Mouse (Mus musculus): ENCODE data around the gene Zfp839. TPM values are rescaled to one million over a fixed set of nuclear protein-coding genes. Genes with fewer than 3 reads are reported as not detected.

Zfp839 gene
- total and polyA plus RNA-seq, 2 experiments from 2014 or later = 2.8 to 7.0 TPM

DNA sequence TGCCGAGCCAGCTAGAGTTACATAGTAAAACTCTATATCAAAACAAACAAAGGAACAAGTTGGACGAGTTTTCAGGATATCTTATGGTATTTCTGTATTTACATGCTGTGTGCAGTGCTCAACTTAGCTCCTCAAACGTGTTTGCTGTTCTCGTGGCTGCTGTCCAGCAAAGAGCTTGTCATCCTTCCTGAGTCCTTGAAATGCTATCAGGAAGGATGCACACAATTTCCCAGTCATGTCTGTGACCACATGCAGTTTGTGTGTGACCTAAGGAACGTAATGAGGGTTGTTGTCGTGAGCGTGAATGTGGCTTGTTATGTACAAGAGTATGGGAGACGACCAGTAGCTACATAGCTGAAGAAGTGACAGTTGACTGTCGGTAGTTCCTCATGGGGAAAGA is 65.7 kb downstream of the Zfp839 start:
- 86% methylated on average over 9 of the region's 9 CpGs for WGBS
- no peak for DNase-seq (ENCODE audit: low spot score)
- Histone ChIP-seq H3K9me3 (ENCODE audit: low read length) (no peaks in the 10 kb centered on the region), H3K27ac (no peak overlapping the region), H3K27me3 (ENCODE audit: insufficient read depth, low read length) (no peaks in the 10 kb centered on the region), H3K4me1 (ENCODE audit: insufficient read depth, low read length) (no peaks in the 10 kb centered on the region), H3K4me3 (ENCODE audit: low read length) (no peak overlapping the region), H3K4me2 (ENCODE audit: low read depth, low read length) (no peak overlapping the region), H3K36me3 (ENCODE audit: insufficient read depth, low read length) (peaks cover 19% of the 10 kb centered on the region), H3K9ac (replicated peaks; ENCODE audit: low read length) (no peak overlapping the region)
- no peak for TF ChIP-seq CTCF (IDR thresholded peaks at IDR 0.05; ENCODE audit: low read depth)
- no peak for ATAC-seq

Other genes with a start within 250 kb of the Zfp839 start
- gene Dync1h1, start 248.8 kb upstream of the Zfp839 start, total RNA-seq (2014; rRNA removed) = 258 and 262 TPM in 2 replicates
- 50.6 and 57.6 TPM in 2 replicates for gene Dync1h1, start 248.8 kb upstream of the Zfp839 start, polyA plus RNA-seq (2015; fragmentation: Nextera tagmentation; extraction: Ambion mirVana)
- gene 1700001K19Rik, start 167.6 kb upstream of the Zfp839 start, total RNA-seq (2014; rRNA removed) = not detected in 2 replicates
- gene 1700001K19Rik, start 167.6 kb upstream of the Zfp839 start, polyA plus RNA-seq (2015; fragmentation: Nextera tagmentation; extraction: Ambion mirVana) = 0.15 and 0.44 TPM in 2 replicates
- 577 and 701 TPM in 2 replicates for gene Hsp90aa1, start 147.5 kb upstream of the Zfp839 start, total RNA-seq (2014; rRNA removed)
- 1,486 and 1,521 TPM in 2 replicates for gene Hsp90aa1, start 147.5 kb upstream of the Zfp839 start, polyA plus RNA-seq (2015; fragmentation: Nextera tagmentation; extraction: Ambion mirVana)
- 27.2 and 28.8 TPM in 2 replicates for gene Wdr20, start 112.3 kb upstream of the Zfp839 start, total RNA-seq (2014; rRNA removed)
- gene Wdr20, start 112.3 kb upstream of the Zfp839 start, polyA plus RNA-seq (2015; fragmentation: Nextera tagmentation; extraction: Ambion mirVana) = 17.1 and 17.7 TPM in 2 replicates
- 7.4 TPM in 2 replicates for gene Mok, start 9.3 kb upstream of the Zfp839 start, total RNA-seq (2014; rRNA removed)
- 11.8 and 14.6 TPM in 2 replicates for gene Mok, start 9.3 kb upstream of the Zfp839 start, polyA plus RNA-seq (2015; fragmentation: Nextera tagmentation; extraction: Ambion mirVana)
- gene Cinp, start 38.9 kb downstream of the Zfp839 start, total RNA-seq (2014; rRNA removed) = 96.6 and 125 TPM in 2 replicates
- 85.1 and 86.3 TPM in 2 replicates for gene Cinp, start 38.9 kb downstream of the Zfp839 start, polyA plus RNA-seq (2015; fragmentation: Nextera tagmentation; extraction: Ambion mirVana)
- gene Tecpr2, start 39.0 kb downstream of the Zfp839 start, total RNA-seq (2014; rRNA removed) = 23.0 and 24.1 TPM in 2 replicates
- 4.0 and 4.3 TPM in 2 replicates for gene Tecpr2, start 39.0 kb downstream of the Zfp839 start, polyA plus RNA-seq (2015; fragmentation: Nextera tagmentation; extraction: Ambion mirVana)
- gene Ankrd9, start 128.8 kb downstream of the Zfp839 start, total RNA-seq (2014; rRNA removed) = 14.3 and 21.1 TPM in 2 replicates
- 12.8 and 14.8 TPM in 2 replicates for gene Ankrd9, start 128.8 kb downstream of the Zfp839 start, polyA plus RNA-seq (2015; fragmentation: Nextera tagmentation; extraction: Ambion mirVana)
- gene Rcor1, start 189.1 kb downstream of the Zfp839 start, total RNA-seq (2014; rRNA removed) = 11.1 and 13.1 TPM in 2 replicates
- gene Rcor1, start 189.1 kb downstream of the Zfp839 start, polyA plus RNA-seq (2015; fragmentation: Nextera tagmentation; extraction: Ambion mirVana) = 3.0 and 3.1 TPM in 2 replicates

All from hindbrain, postnatal 0 days (tissue).